Mouse (Mus musculus) hindbrain, embryonic 15.5 days (tissue): Measurements from ENCODE around the gene Car6. TPM values are rescaled to one million over a fixed set of nuclear protein-coding genes. Genes with fewer than 3 reads are reported as not detected.
A peak's percentile ranks its signal among the peaks of the same experiment; 100 is the strongest.

Source experiments
- ATAC-seq: fragments of 200-750 bp; cut with Nextera tagmentation; 2 replicates; pipeline ENCODE4 v1.8.0; 2017; ENCODE audit warnings: low read depth, moderate number of reproducible peaks, moderate TSS enrichment; ENCODE audit not compliant: low FRiP score
- H3K27ac ChIP-seq: fragments of 300-500 bp; sonication (generic); replicated peaks from 2 replicates; pipeline ENCODE4 v1.5.1; 2015; ENCODE audit warnings: mild to moderate bottlenecking, inconsistent platforms
- H3K27me3 ChIP-seq: fragments of 300-500 bp; sonication (generic); 2 replicates; pipeline ENCODE4 v1.6.1; 2015; ENCODE audit warnings: control low read depth, inconsistent platforms
- H3K36me3 ChIP-seq: fragments of 300-500 bp; sonication (generic); 2 replicates; pipeline ENCODE4 v1.6.1; 2015; ENCODE audit warnings: control low read depth, inconsistent platforms
- H3K4me1 ChIP-seq: fragments of 300-500 bp; sonication (generic); replicated peaks from 2 replicates; pipeline ENCODE4 v1.6.1; 2015; ENCODE audit warnings: control low read depth, inconsistent platforms
- H3K4me2 ChIP-seq: fragments of 300-500 bp; sonication (generic); 2 replicates; pipeline ENCODE4 v1.6.1; 2015; ENCODE audit warnings: moderate library complexity, mild to moderate bottlenecking, inconsistent platforms
- H3K4me3 ChIP-seq: fragments of 300-500 bp; sonication (generic); 2 replicates; pipeline ENCODE4 v1.5.1; 2015; ENCODE audit warnings: mild to moderate bottlenecking, inconsistent platforms
- H3K9ac ChIP-seq: fragments of 300-500 bp; sonication (generic); 2 replicates; pipeline ENCODE4 v1.6.1; 2015; ENCODE audit warnings: inconsistent platforms
- H3K9me3 ChIP-seq: fragments of 300-500 bp; sonication (generic); 2 replicates; pipeline ENCODE4 v1.6.1; 2016; ENCODE audit warnings: control low read depth, inconsistent platforms
- WGBS: fragments of 180-500 bp; shearing (Covaris S2); methylation state at CpG from one replicate; pipeline ENCODE4 v1.1.7; 2015; 5-methylcytosine and 5-hydroxymethylcytosine counted together
- polyA plus RNA-seq: library from polyadenylated mRNA; unstranded; fragments of >200 nt; fragmentation: Nextera tagmentation; extraction: Ambion mirVana; gene quantifications from 2 replicates; pipeline ENCODE4 v1.2.1, GENCODE M21; 2015

Car6 gene
- polyA plus RNA-seq, 1 experiment from 2014 or later, result not detected

DNA sequence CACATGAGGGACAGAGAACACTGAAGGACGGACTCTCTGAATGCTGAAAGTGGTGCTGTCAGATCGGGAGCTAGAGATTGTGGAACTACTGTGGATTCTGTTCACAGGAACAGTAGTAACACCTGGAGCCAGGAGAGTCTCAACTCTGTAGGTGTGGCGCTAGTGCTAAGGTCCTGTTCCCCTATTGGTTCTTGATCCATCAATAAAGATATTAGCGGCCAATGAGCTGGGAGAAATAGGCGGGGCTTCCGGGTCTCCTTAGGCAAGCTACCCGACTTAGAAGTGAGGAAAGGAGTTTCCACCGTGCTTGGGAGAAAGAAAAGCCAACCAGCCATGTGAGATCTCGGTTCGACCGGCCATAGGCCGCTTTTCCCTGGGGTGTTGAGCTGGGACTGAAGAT lies 56.9 kb downstream of the Car6 start:
- H3K4me3 ChIP-seq, result no peak overlapping the region
- H3K27ac ChIP-seq, result no peak overlapping the region
- H3K9ac ChIP-seq, result no peak overlapping the region
- no peaks in the 10 kb centered on the region for H3K27me3 ChIP-seq
- no peaks in the 10 kb centered on the region for H3K9me3 ChIP-seq
- no peaks in the 10 kb centered on the region for H3K4me1 ChIP-seq
- H3K36me3 ChIP-seq, result no peaks in the 10 kb centered on the region
- no peak for ATAC-seq
- no peak overlapping the region for H3K4me2 ChIP-seq
- 21% methylated on average over 12 of the region's 12 CpGs for WGBS

DNA sequence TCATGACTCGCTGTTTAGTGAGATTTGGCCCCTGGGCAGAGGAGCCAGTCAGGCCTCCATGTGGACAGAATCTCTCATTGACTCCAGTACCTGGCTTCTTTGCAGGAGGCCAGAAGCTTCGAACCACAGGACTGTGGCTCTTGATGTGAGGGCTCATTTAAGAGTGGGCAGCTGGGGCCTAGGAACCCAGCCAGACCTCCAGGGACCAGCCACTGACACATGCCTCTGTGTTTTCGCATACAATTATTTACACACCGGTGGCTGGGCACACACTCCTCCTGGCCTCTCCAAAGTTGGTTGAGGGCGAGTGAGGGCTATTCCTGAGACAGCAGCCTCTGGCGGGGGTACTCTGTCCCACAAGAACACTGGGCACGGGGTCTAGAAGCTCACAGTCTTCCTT lies 60.8 kb downstream of the Car6 start:
- Histone ChIP-seq H3K27me3 (no peaks in the 10 kb centered on the region), H3K36me3 (no peaks in the 10 kb centered on the region), H3K9me3 (no peaks in the 10 kb centered on the region), H3K4me2 (no peak overlapping the region), H3K4me1 (no peaks in the 10 kb centered on the region), H3K27ac (no peak overlapping the region), H3K9ac (no peak overlapping the region), H3K4me3 (no peak overlapping the region)
- WGBS, result 63% methylated on average over 7 of the region's 7 CpGs
- no peak for ATAC-seq

DNA sequence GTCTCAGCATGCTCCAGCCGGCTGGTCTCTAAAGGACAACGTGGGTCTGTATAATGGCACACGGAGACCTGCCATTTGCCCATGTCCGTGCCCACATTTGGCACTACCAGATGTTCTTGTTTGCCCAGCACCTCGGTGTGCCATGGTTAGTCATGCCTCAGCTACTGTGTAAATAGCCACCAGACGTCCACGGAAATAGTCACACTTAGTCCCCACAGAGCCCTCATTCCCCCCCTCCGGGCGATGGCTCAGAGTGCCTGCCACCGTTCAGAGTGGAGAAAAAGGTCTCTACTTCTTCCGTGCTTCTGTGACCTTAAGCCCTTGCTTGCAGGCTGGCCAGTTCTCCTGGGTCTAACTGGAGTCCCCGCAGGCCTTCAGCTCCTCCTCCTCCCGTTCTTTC lies 62.0 kb downstream of the Car6 start:
- H3K36me3 ChIP-seq, result no peaks in the 10 kb centered on the region

DNA sequence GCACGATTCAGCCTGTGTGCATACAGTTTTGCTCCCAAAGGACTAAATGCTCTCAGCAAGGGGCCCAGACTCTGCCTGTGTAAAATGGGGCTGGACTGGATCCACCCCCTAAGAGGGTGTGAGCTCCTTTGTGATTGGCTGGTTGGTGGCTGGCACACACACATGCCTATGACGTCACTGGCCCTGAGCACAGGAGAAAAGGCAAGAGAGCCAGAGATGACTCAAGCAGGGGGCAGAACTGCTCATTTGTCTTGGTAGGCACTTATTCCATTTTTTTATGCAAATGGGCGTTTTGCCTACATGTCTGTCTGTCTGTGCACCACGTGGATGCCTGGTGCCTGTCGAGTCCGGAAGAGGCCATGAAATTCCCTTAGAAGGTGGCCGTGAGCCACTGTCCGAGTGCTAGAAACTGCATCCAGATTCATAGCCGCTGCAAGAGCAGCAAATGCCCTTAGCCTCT lies 63.0 kb downstream of the Car6 start:
- Histone ChIP-seq H3K9ac (no peak overlapping the region; the same call in 1 of the 2 replicates), H3K36me3 (no peaks in the 10 kb centered on the region), H3K4me3 (peak overlapping the region; percentile 26), H3K9me3 (no peaks in the 10 kb centered on the region), H3K4me1 (no peaks in the 10 kb centered on the region), H3K27ac (peak overlapping the region; percentile 11; the same call in 1 of the 2 replicates), H3K27me3 (no peaks in the 10 kb centered on the region), H3K4me2 (peak overlapping the region; percentile 49)
- ATAC-seq, result peak; percentile 87
- WGBS, result 21% methylated on average over 9 of the region's 9 CpGs

More for the DNA sequence above, 62.0 kb downstream of the Car6 start:
- H3K9ac ChIP-seq, result no peak overlapping the region
- no peaks in the 10 kb centered on the region for H3K9me3 ChIP-seq
- H3K4me2 ChIP-seq, result no peak overlapping the region
- H3K4me1 ChIP-seq, result no peaks in the 10 kb centered on the region
- no peaks in the 10 kb centered on the region for H3K27me3 ChIP-seq
- no peak overlapping the region for H3K4me3 ChIP-seq
- no peak overlapping the region for H3K27ac ChIP-seq
- WGBS, result 66% methylated on average over 13 of the region's 13 CpGs
- no peak for ATAC-seq

DNA sequence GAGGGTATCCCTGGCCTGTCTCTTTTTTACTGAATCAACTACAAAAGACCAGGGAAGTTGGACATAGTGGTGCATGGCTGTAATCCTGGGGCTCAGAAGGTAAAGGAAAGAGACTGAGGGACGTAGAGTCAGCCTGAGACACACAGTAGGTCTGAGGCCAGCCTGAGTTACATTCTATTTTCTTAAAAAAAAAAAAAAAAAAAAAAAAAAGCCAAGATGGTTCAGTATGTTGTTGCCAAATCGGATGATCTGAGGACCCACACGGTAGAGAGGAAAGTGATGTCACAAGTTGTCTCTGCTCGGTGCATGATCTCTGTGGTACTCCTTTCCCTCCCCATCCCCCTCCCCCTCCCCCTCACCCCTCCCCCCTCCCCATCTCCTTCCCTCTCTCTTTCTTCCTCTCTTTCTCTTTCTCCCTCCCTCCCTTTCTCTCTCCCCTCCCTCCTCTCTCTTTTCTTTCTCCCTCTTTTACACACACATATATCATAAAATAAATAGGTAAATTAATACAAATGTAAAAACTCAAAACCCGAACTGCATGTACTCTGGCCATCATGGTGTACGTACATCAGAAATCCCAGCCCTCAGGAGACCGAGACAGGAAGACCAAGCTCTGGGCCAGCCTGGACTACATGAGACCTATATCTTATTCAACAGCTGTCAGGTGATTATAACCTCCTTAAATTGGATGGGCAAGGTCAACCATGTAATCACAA lies 63.6 kb downstream of the Car6 start:
- Histone ChIP-seq H3K4me1 (0 out of 2 replicates have a peak, but pooled peaks cover 3% of the 10 kb centered on the region), H3K9me3 (no peaks in the 10 kb centered on the region), H3K36me3 (no peaks in the 10 kb centered on the region), H3K9ac (no peak overlapping the region), H3K4me2 (peak overlapping the region; percentile 49), H3K27ac (0 out of 2 replicates have a peak overlapping the region, but pooled peaks have one; percentile 11), H3K27me3 (no peaks in the 10 kb centered on the region), H3K4me3 (no peak overlapping the region)
- 84% methylated on average over 7 of the region's 7 CpGs for WGBS
- ATAC-seq, result 0 out of 2 replicates have a peak, but pooled peaks have one; percentile 4

Other genes starting within 250 kb of the Car6 start
- 7.4 and 9.5 TPM in 2 replicates for gene Spsb1, start 246.3 kb downstream of the Car6 start, polyA plus RNA-seq
- 3.0 and 3.4 TPM in 2 replicates for gene H6pd, start 192.3 kb downstream of the Car6 start, polyA plus RNA-seq
- 0.40 and 0.59 TPM in 2 replicates for gene Gpr157, start 114.0 kb downstream of the Car6 start, polyA plus RNA-seq
- 2.2 TPM in 2 replicates for gene Slc2a5, start 82.0 kb downstream of the Car6 start, polyA plus RNA-seq
- not detected in 2 replicates for gene Slc2a7, start 52.4 kb downstream of the Car6 start, polyA plus RNA-seq
- 1,126 and 1,158 TPM in 2 replicates for gene Eno1, start 35.4 kb upstream of the Car6 start, polyA plus RNA-seq
- 32.5 and 33.8 TPM in 2 replicates for gene Rere, start 80.3 kb upstream of the Car6 start, polyA plus RNA-seq